Mouse (Mus musculus) midbrain, embryonic 10.5 days (tissue): ENCODE data around the gene Samd14. TPM values are rescaled to one million over a fixed set of nuclear protein-coding genes. Genes with fewer than 3 reads are reported as not detected.
"Not testable (repeated sequence)": the region's sequence is repeated elsewhere in the genome, so short reads cannot be mapped to it uniquely, and the experiment has no call there.

ENCODE experiments used
- DNase-seq: peaks from one replicate; pipeline ENCODE4 v3.0.0-alpha.2; 2017; ENCODE audit warnings: low spot score
- H3K27ac ChIP-seq: fragments of 300-500 bp; sonication (generic); replicated peaks from 2 replicates; pipeline ENCODE4 v1.5.1; 2016; ENCODE audit warnings: mild to moderate bottlenecking
- H3K27me3 ChIP-seq: fragments of 300-500 bp; sonication (generic); 2 replicates; pipeline ENCODE4 v1.6.1; 2016; ENCODE audit warnings: low read depth, mild to moderate bottlenecking; ENCODE audit not compliant: poor library complexity, severe bottlenecking
- H3K36me3 ChIP-seq: fragments of 300-500 bp; sonication (generic); 2 replicates; pipeline ENCODE4 v1.6.1; 2016; ENCODE audit warnings: mild to moderate bottlenecking, moderate library complexity
- H3K4me1 ChIP-seq: fragments of 300-500 bp; sonication (generic); 2 replicates; pipeline ENCODE4 v1.6.1; 2016
- H3K4me3 ChIP-seq: fragments of 300-500 bp; sonication (generic); 2 replicates; pipeline ENCODE4 v1.5.1; 2016; ENCODE audit warnings: mild to moderate bottlenecking, moderate library complexity
- H3K9me3 ChIP-seq: fragments of 300-500 bp; sonication (generic); replicated peaks from 2 replicates; pipeline ENCODE4 v1.6.1; 2016; ENCODE audit warnings: mild to moderate bottlenecking
- WGBS: fragments of 180-500 bp; shearing (Covaris S2); methylation state at CpG from one replicate; pipeline ENCODE4 v1.1.7; 2016; 5-methylcytosine and 5-hydroxymethylcytosine counted together
- polyA plus RNA-seq: library from polyadenylated mRNA; unstranded; fragments of >200 nt; fragmentation: Nextera tagmentation; extraction: Ambion mirVana; gene quantifications from 2 replicates; pipeline ENCODE4 v1.2.1, GENCODE M21; 2016

Gene Samd14
- 40.8 and 58.6 TPM in 2 replicates for polyA plus RNA-seq

DNA sequence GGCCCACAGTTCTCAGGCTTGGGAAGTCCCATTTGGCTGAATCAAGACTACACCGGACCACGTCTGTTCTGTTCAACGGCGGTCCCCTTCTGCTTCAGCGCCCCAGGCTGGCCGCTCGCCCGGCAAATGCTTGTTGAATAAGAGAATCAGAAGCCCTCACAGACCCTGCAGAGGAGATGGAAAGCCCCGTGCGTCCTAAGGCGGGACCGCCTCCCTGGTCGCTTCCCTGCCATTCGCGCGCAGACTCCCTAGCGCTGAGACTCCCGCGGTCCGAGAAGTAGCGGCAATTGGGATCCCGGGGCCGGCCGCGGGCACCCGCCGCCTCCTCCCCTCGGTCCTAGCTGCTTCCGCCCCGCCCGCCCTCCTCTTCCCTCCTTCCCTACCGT is at the start of gene Samd14:
TSS of gene Samd14 (plus strand) at position 251 of the 386 bp plus-strand sequence.
- peaks cover 34% of the 10 kb centered on the region for H3K36me3 ChIP-seq
- H3K4me1 ChIP-seq: peaks cover 76% of the 10 kb centered on the region
- H3K9me3 ChIP-seq: no peaks in the 10 kb centered on the region
- WGBS: under 1% methylated on average over 32 of the region's 32 CpGs
- no peaks in the 10 kb centered on the region for H3K27me3 ChIP-seq
- H3K4me3 ChIP-seq: peak within 1 kb of the TSS; percentile 93
- DNase-seq: peak; percentile 85
- H3K27ac ChIP-seq: peak within 1 kb of the TSS; percentile 97

DNA sequence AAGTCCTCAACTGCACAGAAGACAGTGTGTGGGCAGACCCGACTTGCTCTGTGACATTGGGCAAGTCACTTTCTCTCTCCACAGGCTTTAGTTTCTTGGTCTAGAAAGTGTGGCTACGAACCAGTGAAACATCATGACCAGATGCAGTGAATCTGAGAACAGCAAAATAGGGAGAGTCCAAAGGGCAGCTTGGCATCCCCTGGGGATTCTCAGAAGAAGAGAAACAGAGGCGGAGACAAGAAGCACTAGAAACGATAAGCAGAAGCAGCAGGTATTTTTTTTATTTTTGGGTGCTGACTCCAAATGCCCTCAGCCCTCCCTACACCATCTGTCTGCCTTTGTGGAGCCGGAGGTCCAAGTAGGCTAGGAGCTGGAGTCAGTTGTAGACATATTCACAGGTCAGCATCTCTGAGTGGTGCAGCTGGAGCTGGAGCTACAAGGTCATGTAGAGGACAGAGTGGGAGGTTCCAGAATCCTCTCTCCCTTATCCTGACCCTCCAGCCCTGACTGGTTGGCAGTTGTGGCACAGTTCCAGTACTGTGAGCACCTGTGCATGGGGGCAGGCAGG is 47.1 kb upstream of the Samd14 start:
- H3K27ac ChIP-seq: no peak overlapping the region
- no peaks in the 10 kb centered on the region for H3K9me3 ChIP-seq
- no peaks in the 10 kb centered on the region; the same call in 1 of the 2 replicates for H3K27me3 ChIP-seq
- H3K4me1 ChIP-seq: peaks cover 10% of the 10 kb centered on the region
- WGBS: 82% methylated on average over 5 of the region's 5 CpGs
- DNase-seq: no peak
- no peak overlapping the region for H3K4me3 ChIP-seq
- H3K36me3 ChIP-seq: no peaks in the 10 kb centered on the region

- Histone ChIP-seq H3K4me3 (no peak within 1 kb of the TSS), H3K36me3 (no peaks in the 10 kb centered on the region), H3K9me3 (no peaks in the 10 kb centered on the region), H3K27me3 (peaks cover 14% of the 10 kb centered on the region; the same call in 1 of the 2 replicates), H3K27ac (no peak within 1 kb of the TSS), H3K4me1 (no peaks in the 10 kb centered on the region)
- WGBS: 61% methylated on average over 4 of the region's 4 CpGs
- DNase-seq: no peak
Measured at GRCm38 (mm10) chr11:94967419-94967818, 42.3 kb upstream of the Samd14 start, which contains the start of gene Hils1. TSS of gene Hils1 (plus strand) at chr11:94967593.

GRCm38 (mm10) chr11:94968187-94968586 is 41.5 kb upstream of the Samd14 start:
- 84% methylated on average over 7 of the region's 7 CpGs for whole genome bisulfite sequencing
- no peak for DNase-seq
- peaks cover 3% of the 10 kb centered on the region for H3K4me1 ChIP-seq
- no peaks in the 10 kb centered on the region for H3K9me3 ChIP-seq
- H3K4me3 ChIP-seq: no peak overlapping the region
- H3K36me3 ChIP-seq: no peaks in the 10 kb centered on the region
- no peak overlapping the region for H3K27ac ChIP-seq
- H3K27me3 ChIP-seq: peaks cover 14% of the 10 kb centered on the region; the same call in 1 of the 2 replicates

- H3K36me3 ChIP-seq, H3K9me3 ChIP-seq, H3K4me3 ChIP-seq, H3K27ac ChIP-seq, DNase-seq: not testable (repeated sequence)
- peaks cover 13% of the 10 kb centered on the region for H3K4me1 ChIP-seq
- 91% methylated on average over 4 of the region's 4 CpGs for WGBS
- peaks cover 14% of the 10 kb centered on the region; the same call in 1 of the 2 replicates for H3K27me3 ChIP-seq
Measured at GRCm38 (mm10) chr11:94969709-94970108, 40.0 kb upstream of the Samd14 start.

GRCm38 (mm10) chr11:94970210-94970943 is 39.3 kb upstream of the Samd14 start:
- WGBS: 65% methylated on average over 15 of the region's 15 CpGs
- peak; percentile 61 for DNase-seq
- Histone ChIP-seq H3K36me3 (no peaks in the 10 kb centered on the region), H3K4me1 (peaks cover 13% of the 10 kb centered on the region), H3K4me3 (no peak overlapping the region), H3K27ac (no peak overlapping the region), H3K27me3 (peaks cover 14% of the 10 kb centered on the region; the same call in 1 of the 2 replicates), H3K9me3 (no peaks in the 10 kb centered on the region)

DNA sequence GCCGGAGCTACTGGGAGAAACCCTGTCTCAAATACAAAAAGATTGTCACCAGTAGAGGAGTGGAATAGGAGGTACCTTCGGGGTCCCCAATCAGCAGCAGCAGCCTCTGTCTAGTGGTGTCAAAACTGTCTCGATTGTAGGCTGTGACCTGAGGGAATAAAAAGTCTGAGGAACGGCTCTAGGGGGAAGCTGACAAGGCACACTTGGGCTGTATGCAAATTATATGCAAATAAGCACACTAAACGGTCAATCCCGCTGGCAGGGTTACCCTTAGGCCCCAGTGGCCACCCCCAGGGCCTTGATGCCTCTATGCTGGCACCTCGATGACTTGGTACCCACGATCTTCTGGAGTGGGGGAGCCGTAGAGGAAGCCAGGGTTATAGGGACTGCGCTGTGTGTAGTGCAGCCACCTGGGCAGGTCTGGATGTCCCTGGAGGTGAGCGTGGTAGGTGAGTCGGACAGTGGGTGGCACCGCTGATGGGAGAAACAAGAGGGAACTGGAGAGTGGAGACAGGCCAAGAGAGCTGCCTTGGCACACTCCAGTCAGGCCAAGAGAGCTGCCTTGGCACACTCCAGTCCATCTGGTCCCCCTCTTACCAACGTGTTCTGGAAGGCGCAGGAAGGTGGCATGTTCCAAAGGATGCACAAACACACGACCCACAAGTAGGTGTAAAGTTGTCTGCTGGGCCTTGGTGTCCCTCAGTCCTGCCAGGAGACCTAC is 37.6 kb upstream of the Samd14 start:
- H3K4me1 ChIP-seq: peaks cover 13% of the 10 kb centered on the region
- DNase-seq: no peak
- no peaks in the 10 kb centered on the region for H3K9me3 ChIP-seq
- no peak overlapping the region for H3K4me3 ChIP-seq
- whole genome bisulfite sequencing: 70% methylated on average over 16 of the region's 16 CpGs
- no peak overlapping the region for H3K27ac ChIP-seq
- peaks cover 14% of the 10 kb centered on the region; the same call in 1 of the 2 replicates for H3K27me3 ChIP-seq
- H3K36me3 ChIP-seq: no peaks in the 10 kb centered on the region

- DNase-seq: no peak
- Histone ChIP-seq H3K9me3 (no peaks in the 10 kb centered on the region), H3K27me3 (peaks cover 14% of the 10 kb centered on the region; the same call in 1 of the 2 replicates), H3K4me3 (no peak overlapping the region), H3K36me3 (no peaks in the 10 kb centered on the region), H3K4me1 (peaks cover 13% of the 10 kb centered on the region), H3K27ac (no peak overlapping the region)
- 70% methylated on average over 5 of the region's 5 CpGs for WGBS
Measured at GRCm38 (mm10) chr11:94972887-94973286, 36.8 kb upstream of the Samd14 start.

DNA sequence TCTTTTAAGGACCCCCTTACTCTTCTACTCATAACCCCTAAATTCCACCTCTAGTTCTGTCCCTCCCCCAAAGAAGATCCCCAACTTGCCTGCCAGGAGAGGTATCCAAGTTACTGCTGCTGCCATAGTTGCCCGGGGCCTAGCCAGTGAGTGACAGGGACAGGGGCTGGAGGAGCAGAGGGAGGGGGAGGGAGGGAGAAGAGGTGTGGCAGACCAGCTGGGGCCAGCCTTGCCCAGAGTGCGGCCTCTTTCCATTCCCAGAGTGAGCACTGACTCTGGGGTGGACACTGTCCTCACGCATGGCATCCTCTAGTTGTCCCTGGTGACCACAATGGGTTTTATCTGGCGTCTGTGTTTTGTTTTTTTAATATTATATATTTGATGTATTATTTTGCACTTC is 36.4 kb upstream of the Samd14 start:
- Histone ChIP-seq H3K4me3 (no peak overlapping the region), H3K36me3 (no peaks in the 10 kb centered on the region), H3K9me3 (no peaks in the 10 kb centered on the region), H3K4me1 (peaks cover 17% of the 10 kb centered on the region), H3K27me3 (peaks cover 13% of the 10 kb centered on the region; the same call in 1 of the 2 replicates), H3K27ac (no peak overlapping the region)
- 51% methylated on average over 4 of the region's 4 CpGs for WGBS
- no peak for DNase-seq

GRCm38 (mm10) chr11:94974951-94975350 is 34.7 kb upstream of the Samd14 start:
- Histone ChIP-seq H3K4me1 (peaks cover 32% of the 10 kb centered on the region), H3K36me3 (no peaks in the 10 kb centered on the region), H3K9me3 (no peaks in the 10 kb centered on the region), H3K27me3 (peaks cover 10% of the 10 kb centered on the region; the same call in 1 of the 2 replicates), H3K4me3 (no peak overlapping the region), H3K27ac (no peak overlapping the region; the same call in 1 of the 2 replicates)
- WGBS: 87% methylated on average over 2 of the region's 2 CpGs
- DNase-seq: no peak

DNA sequence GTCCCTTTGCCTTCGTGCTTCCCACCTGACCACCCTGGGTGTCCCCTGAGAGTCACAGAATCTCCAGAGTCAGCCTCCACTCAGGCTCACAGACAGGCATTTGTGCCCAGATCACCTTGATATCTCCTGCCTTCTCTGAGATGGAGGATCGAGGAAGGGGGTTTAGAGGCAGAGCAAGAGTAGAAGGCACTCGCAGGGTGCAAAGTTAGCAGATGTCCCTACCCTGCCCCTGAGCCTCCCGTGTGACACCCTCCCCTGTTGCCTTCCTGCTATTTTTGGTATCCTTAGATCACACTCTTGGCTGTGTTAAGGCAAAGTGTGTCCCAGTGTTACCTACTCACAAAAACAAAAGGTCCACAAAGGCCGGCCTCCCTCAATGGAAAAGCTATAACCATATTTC is 33.5 kb upstream of the Samd14 start, which contains the start of gene Sgca:
TSS of gene Sgca (minus strand) at position 129 of the 400 bp plus-strand sequence.
- no peak for DNase-seq
- no peak within 1 kb of the TSS for H3K27ac ChIP-seq
- no peaks in the 10 kb centered on the region for H3K9me3 ChIP-seq
- no peaks in the 10 kb centered on the region for H3K36me3 ChIP-seq
- peaks cover 5% of the 10 kb centered on the region; the same call in 1 of the 2 replicates for H3K27me3 ChIP-seq
- WGBS: 81% methylated on average over 5 of the region's 5 CpGs
- no peak within 1 kb of the TSS for H3K4me3 ChIP-seq
- peaks cover 32% of the 10 kb centered on the region for H3K4me1 ChIP-seq

DNA sequence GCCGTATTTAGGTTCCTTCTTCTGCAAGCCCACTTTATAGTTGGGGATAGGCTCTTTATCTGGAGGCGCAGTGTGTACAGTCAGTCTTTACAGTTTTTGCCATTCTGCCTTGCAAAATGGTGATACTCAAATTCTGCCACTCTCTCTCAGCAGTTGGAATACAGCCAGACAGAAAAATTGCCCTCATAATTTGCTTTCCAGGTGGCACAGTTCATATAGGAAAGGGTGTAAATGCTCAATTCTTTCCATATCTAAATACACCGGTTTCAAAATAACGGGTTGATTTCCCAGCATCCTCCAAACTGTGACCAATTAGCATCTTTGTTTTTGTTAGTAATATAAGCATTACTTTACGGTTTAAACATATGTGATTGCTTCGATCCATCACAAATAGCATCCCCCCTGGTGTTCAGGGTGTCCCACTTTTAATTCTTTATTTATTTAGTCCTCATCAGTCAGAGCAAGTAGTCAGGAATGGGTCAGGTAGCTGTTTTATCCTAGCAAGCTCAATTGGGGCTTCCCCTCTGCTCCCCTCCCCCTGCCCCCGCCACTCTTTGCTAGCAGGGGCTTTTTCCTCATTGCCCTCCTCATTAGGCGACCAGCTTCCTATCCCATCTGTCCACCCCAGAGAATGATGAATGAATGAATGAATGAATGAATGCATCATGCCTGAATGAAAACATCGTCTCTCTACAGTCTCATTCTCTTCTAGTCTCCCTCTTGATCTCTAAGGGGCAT is 31.3 kb upstream of the Samd14 start:
- H3K36me3 ChIP-seq: no peaks in the 10 kb centered on the region
- H3K4me3 ChIP-seq: peak overlapping the region; percentile 39
- WGBS: 54% methylated on average over 9 of the region's 9 CpGs
- H3K27ac ChIP-seq: peak overlapping the region; percentile 89
- no peaks in the 10 kb centered on the region for H3K9me3 ChIP-seq
- H3K4me1 ChIP-seq: peaks cover 28% of the 10 kb centered on the region
- no peaks in the 10 kb centered on the region for H3K27me3 ChIP-seq
- no peak for DNase-seq
